Mouse (Mus musculus) Patski (cell line): ENCODE data around the gene Napb. TPM values are rescaled to one million over a fixed set of nuclear protein-coding genes. Genes with fewer than 3 reads are reported as not detected.

ENCODE experiments used
- ATAC-seq: fragments of 100-300 bp; one replicate; pipeline ENCODE4 v1.8.0; 2021
- CTCF ChIA-PET: fragments of 350-600 bp; sonication (Branson Sonifier 250); formaldehyde crosslinking; loops from one replicate; lab custom pipeline; 2022; ENCODE audit warnings: inconsistent platforms; lab: Charles Lee
- POLR2A ChIA-PET: fragments of 350-600 bp; sonication (Branson Sonifier 250); formaldehyde crosslinking; loops from one replicate; lab custom pipeline; 2022; ENCODE audit warnings: antibody characterized with exemption, inconsistent platforms; lab: Charles Lee
- DNase-seq: peaks from one replicate; pipeline ENCODE4 v3.0.0-alpha.2; 2011; ENCODE audit warnings: low read depth, low spot score
- H3K27me3 ChIP-seq: fragments of 371-371 bp; one replicate; pipeline ENCODE4 v1.5.1; 2021
- CTCF ChIP-seq: fragments of 100-300 bp; IDR thresholded peaks from one replicate; pipeline ENCODE4 v1.5.1; 2021
- in situ Hi-C: fragments of 300-500 bp; cut with MboI; formaldehyde crosslinking; loops from 3 replicates; pipeline ENCODE4 v1.11.1; 2018; ENCODE audit warnings: low pct_unique_long_range_greater_than_20kb, mixed read lengths
- polyA plus RNA-seq: library from polyadenylated mRNA; unstranded; gene quantifications from one replicate; pipeline ENCODE4 v1.2.3, GENCODE M21; 2021

Gene Napb
- polyA plus RNA-seq, 1 experiment from 2014 or later: 4.3 TPM

DNA sequence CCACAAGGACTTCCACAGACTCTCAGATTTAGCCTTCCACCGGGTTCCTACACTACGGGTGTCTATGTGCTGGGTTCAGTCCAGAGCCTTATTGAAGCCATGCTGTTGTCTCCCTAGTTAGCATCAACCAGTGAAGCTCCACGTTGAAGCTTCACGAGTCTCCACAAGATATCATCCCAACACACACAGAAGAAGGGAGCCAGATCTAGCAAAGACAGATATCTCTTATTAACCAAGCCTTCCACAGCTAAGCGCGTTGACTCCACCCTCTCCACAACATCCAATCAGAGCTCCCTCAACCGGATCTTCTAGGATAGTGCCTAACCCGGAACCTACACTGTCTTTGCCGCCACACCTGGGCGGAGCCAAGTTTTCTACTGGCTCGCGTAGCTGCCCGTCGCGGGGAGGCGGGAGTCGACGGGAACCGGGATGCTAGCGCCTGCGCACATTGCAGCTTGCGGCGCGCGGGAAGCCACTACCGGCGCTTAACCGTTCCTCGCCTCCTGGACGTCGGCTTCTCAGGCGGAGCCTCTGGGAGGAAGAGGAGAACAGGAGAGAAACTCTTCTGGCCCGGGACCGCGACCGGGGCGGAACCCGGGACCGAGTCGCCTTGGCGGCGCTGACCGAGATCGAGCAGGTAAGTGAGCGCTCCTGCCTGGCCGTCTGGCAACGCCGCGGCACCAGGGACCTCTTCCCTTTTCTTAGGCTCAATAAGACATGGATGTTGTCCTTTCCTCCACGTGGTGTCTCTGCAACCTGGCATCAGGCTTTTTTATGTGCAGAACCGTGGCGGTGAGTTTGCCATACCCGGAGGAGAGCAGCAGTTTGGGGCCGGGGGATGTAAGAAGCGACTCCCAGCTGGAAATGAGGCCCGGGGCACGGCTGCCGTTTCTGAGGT, 59.8 kb downstream of the Napb start, which contains the start of gene Nxt1:
Nxt1 (plus strand) TSS at position 403 of the 898 bp plus-strand sequence.
- CTCF ChIA-PET: interaction anchor here (0.9 to 1.6 kb wide), 4 partner anchors 17 to 550 kb away, joined by 3 to 12 read pairs (median 4); no protein-coding TSS in a partner anchor
- in situ Hi-C loops: loop anchor here (10.0 kb wide), 1 partner anchor 488 kb away; no protein-coding TSS in a partner anchor
- DNase-seq (peak; percentile 82), ATAC-seq (peak; percentile 99)
- no peaks in the 10 kb centered on the region for H3K27me3 ChIP-seq
- POLR2A ChIA-PET: interaction anchor here (0.8 kb wide), 1 partner anchor 36 kb away, joined by 3 read pairs; no protein-coding TSS in a partner anchor
- TF ChIP-seq CTCF: no peak

DNA sequence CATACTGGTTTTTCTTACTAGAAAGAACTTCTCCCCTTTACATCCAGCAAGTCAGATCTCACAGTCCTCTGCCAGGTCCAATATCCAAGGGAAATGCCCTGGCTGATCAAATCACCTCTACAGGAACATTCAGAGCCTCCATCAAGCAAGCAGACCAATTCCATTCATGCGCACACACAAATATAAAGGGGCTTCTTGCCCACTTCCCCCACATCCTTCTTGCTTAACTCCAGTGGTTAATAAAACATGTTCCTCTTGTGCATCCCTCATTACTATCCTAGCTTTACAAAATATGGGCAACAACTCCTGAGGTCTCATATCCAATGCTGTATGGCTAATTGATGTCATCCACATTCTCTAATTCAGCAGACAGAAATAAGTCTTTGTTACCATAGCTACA, 68.8 kb downstream of the Napb start:
- in situ Hi-C loops: no loop called here
- no peak for ATAC-seq
- CTCF ChIA-PET: no interaction called here
- DNase-seq: no peak
- no peak for TF ChIP-seq CTCF
- POLR2A ChIA-PET: no interaction called here
- H3K27me3 ChIP-seq: peaks cover 11% of the 10 kb centered on the region

DNA sequence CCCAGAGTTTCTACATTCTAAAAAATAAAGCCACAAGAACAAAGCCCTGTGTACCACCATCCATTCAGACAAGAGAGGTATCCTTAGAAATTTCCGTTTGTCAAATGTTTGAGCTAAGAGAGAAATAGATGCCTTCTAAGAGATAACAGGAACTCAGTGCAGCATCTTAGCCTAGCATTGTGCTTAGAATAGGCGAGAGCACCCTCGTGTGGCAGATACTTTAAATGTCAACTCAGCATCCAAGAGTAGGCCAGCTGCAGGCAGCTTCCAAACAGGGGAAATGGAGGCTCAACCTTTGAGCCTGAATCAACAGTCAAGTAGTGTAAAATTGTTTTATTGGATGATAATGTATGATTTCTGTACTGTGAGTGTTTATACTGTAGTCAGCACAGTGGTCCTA, 77.3 kb downstream of the Napb start:
- ATAC-seq: peak; percentile 76
- no peaks in the 10 kb centered on the region for H3K27me3 ChIP-seq
- in situ Hi-C loops: loop anchor here (5.0 to 10.0 kb wide), 2 partner anchors 70 to 533 kb away; no protein-coding TSS in a partner anchor
- peak; percentile 85 for TF ChIP-seq CTCF
- CTCF ChIA-PET: interaction anchor here (0.9 to 3.9 kb wide), 14 partner anchors 11 to 538 kb away, joined by 3 to 14 read pairs (median 4); partner anchors contain the start of genes Nxt1 and Thbd
- POLR2A ChIA-PET: no interaction called here
- DNase-seq: no peak

DNA sequence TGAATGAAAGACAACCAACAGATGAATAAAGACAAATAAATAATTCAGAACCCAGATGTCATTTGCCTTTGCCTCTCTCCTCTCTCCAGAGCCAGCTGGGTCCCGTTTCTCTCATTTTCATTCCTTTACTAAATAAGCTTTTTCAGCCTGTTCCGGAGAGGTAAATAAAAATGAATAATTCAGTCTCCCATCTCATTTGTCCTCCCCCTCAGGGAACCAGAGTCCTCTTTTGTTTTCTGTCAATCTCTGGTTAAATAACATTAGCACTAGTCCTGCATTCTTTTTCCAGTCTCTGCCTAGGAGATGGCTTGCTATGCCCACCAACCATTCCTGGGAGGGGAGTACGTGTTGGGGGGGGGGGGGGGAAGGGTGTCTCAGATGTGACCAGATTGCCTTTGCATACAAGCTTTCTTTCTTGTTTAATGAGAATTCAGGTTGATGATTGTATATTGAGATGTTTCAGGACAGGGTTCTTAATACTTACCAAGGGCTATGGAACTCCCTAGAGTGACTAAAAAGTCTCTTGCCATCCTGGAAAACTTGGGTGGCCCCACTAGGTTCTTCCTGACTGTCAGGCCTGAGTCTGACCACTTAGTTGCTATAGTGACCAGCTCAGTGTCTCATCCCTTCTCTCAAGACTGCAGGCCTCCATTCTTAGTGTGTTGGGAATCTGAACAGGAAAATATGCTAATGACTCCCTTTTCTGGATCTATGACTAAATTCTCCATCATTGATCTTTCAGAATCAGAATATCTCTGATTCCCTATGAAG, 81.5 kb downstream of the Napb start:
- in situ Hi-C loops: loop anchor here (10.0 kb wide), 1 partner anchor 66 kb away; no protein-coding TSS in a partner anchor
- TF ChIP-seq CTCF: no peak
- no peaks in the 10 kb centered on the region for H3K27me3 ChIP-seq
- ChIA-PET CTCF (interaction anchor here (1.1 to 1.3 kb wide), 2 partner anchors 18 to 21 kb away, joined by 3 to 4 read pairs; no protein-coding TSS in a partner anchor), POLR2A (no interaction called here)
- DNase-seq (no peak), ATAC-seq (no peak)

DNA sequence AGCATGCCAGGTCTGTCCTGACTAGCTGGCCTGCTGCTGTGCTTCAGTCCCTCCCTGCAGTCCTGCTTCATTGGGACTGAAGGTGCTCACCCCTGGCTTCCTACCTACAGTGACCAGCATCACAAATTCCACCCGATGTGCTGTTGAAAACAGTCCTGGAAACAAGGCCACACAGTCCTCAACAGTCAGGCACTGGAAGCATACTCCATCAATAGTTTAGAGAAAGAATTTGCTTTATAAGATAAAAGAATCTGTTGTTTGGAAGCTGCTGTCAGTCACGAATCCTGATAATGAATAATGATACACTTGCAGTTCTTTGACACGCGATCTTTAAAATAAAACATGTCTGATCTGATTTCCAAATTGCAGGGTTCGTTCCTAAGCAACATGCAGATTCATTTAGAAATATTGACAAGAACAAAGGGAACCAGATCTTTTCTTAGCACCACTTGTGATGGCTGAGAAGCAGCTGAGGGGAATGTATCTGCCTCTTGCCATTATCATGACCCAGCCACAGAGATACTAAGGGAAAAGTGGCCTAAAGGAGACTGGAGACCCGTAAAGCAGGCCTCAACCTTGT, 87.8 kb downstream of the Napb start:
- DNase-seq: no peak
- TF ChIP-seq CTCF: no peak
- no peak for ATAC-seq
- POLR2A ChIA-PET: no interaction called here
- in situ Hi-C loops: no loop called here
- no peaks in the 10 kb centered on the region for H3K27me3 ChIP-seq
- CTCF ChIA-PET: interaction anchor here (1.2 to 1.7 kb wide), 2 partner anchors 11 to 40 kb away, joined by 3 to 4 read pairs; no protein-coding TSS in a partner anchor

Other genes with a start within 250 kb of the Napb start
- gene Nxt1, start 59.9 kb downstream of the Napb start, polyA plus RNA-seq: 30.5 TPM
- 27.8 TPM for gene Gzf1, start 51.4 kb downstream of the Napb start, polyA plus RNA-seq
- gene Cstl1, start 17.9 kb upstream of the Napb start, polyA plus RNA-seq: not detected
- not detected for gene Cst11, start 39.0 kb upstream of the Napb start, polyA plus RNA-seq
- not detected for gene 8030411F24Rik, start 49.5 kb upstream of the Napb start, polyA plus RNA-seq
- not detected for gene Cst12, start 56.9 kb upstream of the Napb start, polyA plus RNA-seq
- not detected for gene Cst8, start 66.3 kb upstream of the Napb start, polyA plus RNA-seq
- not detected for gene Cst13, start 87.6 kb upstream of the Napb start, polyA plus RNA-seq
- not detected for gene Cst9, start 102.7 kb upstream of the Napb start, polyA plus RNA-seq
- not detected for gene 9230104L09Rik, start 132.6 kb upstream of the Napb start, polyA plus RNA-seq
- 1,093 TPM for gene Cst3, start 143.2 kb upstream of the Napb start, polyA plus RNA-seq